Mouse (Mus musculus) E14TG2a.4 (cell line): ENCODE measurements at regions not wholly inside any gene's neighbourhood (a gene's known extent, or its start where the extent isn't known, plus 50 kb on each side); places are given as distances from the start of the nearest gene placed in this dataset.

Experiments
- H3K27me3 ChIP-seq: 2 replicates; pipeline ENCODE4 v1.6.1; 2014; ENCODE audit warnings: low read length, control low read depth; ENCODE audit not compliant: insufficient read depth
- H3K36me3 ChIP-seq: 2 replicates; pipeline ENCODE4 v1.6.1; 2014; ENCODE audit warnings: low read length, control low read depth; ENCODE audit not compliant: insufficient read depth
- H3K4me1 ChIP-seq: replicated peaks from 2 replicates; pipeline ENCODE4 v1.6.1; 2014; ENCODE audit warnings: low read depth, low read length, control low read depth
- H3K4me3 ChIP-seq: replicated peaks from 2 replicates; pipeline ENCODE4 v1.5.1; 2014; ENCODE audit warnings: mild to moderate bottlenecking, low read length
- H3K9me3 ChIP-seq: 2 replicates; pipeline ENCODE4 v1.6.1; 2014; ENCODE audit warnings: low read length, control low read depth
- CTCF ChIP-seq: conservative IDR thresholded peaks from 2 replicates; pipeline ENCODE4 v1.5.1; 2014; ENCODE audit warnings: low read length
- NANOG ChIP-seq: IDR thresholded peaks from 2 replicates; pipeline ENCODE4 v1.6.1; 2014; ENCODE audit warnings: borderline replicate concordance, low read length, mixed read lengths
- POU5F1 ChIP-seq: IDR thresholded peaks from 2 replicates; pipeline ENCODE4 v1.6.1; 2014; ENCODE audit warnings: low read length, borderline replicate concordance

GRCm38 (mm10) chr8:36304809-36305208 is 539.2 kb downstream of the Gm19410 start:
- TF ChIP-seq POU5F1: no peak
- TF ChIP-seq CTCF: no peak
- TF ChIP-seq NANOG: no peak
- Histone ChIP-seq H3K27me3 (no peaks in the 10 kb centered on the region), H3K9me3 (no peaks in the 10 kb centered on the region), H3K36me3 (no peaks in the 10 kb centered on the region), H3K4me1 (no peaks in the 10 kb centered on the region), H3K4me3 (no peak overlapping the region)

GRCm38 (mm10) chr8:36306336-36306735 is 540.7 kb downstream of the Gm19410 start:
- Histone ChIP-seq H3K4me1 (no peaks in the 10 kb centered on the region), H3K4me3 (no peak overlapping the region), H3K27me3 (no peaks in the 10 kb centered on the region), H3K36me3 (no peaks in the 10 kb centered on the region), H3K9me3 (no peaks in the 10 kb centered on the region)
- TF ChIP-seq NANOG (no peak), CTCF (no peak), POU5F1 (no peak)

- Histone ChIP-seq H3K27me3 (no peaks in the 10 kb centered on the region), H3K9me3 (no peaks in the 10 kb centered on the region), H3K4me3 (no peak overlapping the region), H3K36me3 (no peaks in the 10 kb centered on the region), H3K4me1 (no peaks in the 10 kb centered on the region)
- TF ChIP-seq CTCF (no peak), NANOG (no peak), POU5F1 (no peak)
These were observed 541.9 kb downstream of the Gm19410 start for GRCm38 (mm10) chr8:36307496-36307895.

- H3K4me3 ChIP-seq: no peak overlapping the region
- no peaks in the 10 kb centered on the region for H3K27me3 ChIP-seq
- no peaks in the 10 kb centered on the region for H3K9me3 ChIP-seq
- no peaks in the 10 kb centered on the region for H3K4me1 ChIP-seq
- no peak for TF ChIP-seq NANOG
- TF ChIP-seq POU5F1: no peak
- TF ChIP-seq CTCF: no peak
- no peaks in the 10 kb centered on the region for H3K36me3 ChIP-seq
These were observed 542.5 kb downstream of the Gm19410 start for GRCm38 (mm10) chr8:36308056-36308455.

GRCm38 (mm10) chr8:36309326-36309725 is 543.7 kb downstream of the Gm19410 start:
- TF ChIP-seq NANOG (no peak), POU5F1 (no peak), CTCF (no peak)

GRCm38 (mm10) chr8:36309952-36310351 is 544.4 kb downstream of the Gm19410 start:
- Histone ChIP-seq H3K4me1 (no peaks in the 10 kb centered on the region), H3K36me3 (no peaks in the 10 kb centered on the region), H3K9me3 (no peaks in the 10 kb centered on the region), H3K4me3 (no peak overlapping the region), H3K27me3 (no peaks in the 10 kb centered on the region)
- TF ChIP-seq NANOG (no peak), POU5F1 (no peak), CTCF (no peak)

More at GRCm38 (mm10) chr8:36309326-36309725, 543.7 kb downstream of the Gm19410 start:
- Histone ChIP-seq H3K4me1 (no peaks in the 10 kb centered on the region), H3K36me3 (no peaks in the 10 kb centered on the region), H3K4me3 (no peak overlapping the region), H3K9me3 (no peaks in the 10 kb centered on the region), H3K27me3 (no peaks in the 10 kb centered on the region)

GRCm38 (mm10) chr8:36311734-36312133 is 546.1 kb downstream of the Gm19410 start:
- Histone ChIP-seq H3K4me3 (no peak overlapping the region), H3K9me3 (no peaks in the 10 kb centered on the region), H3K27me3 (no peaks in the 10 kb centered on the region), H3K36me3 (no peaks in the 10 kb centered on the region), H3K4me1 (no peaks in the 10 kb centered on the region)
- TF ChIP-seq POU5F1 (no peak), CTCF (no peak), NANOG (no peak)

GRCm38 (mm10) chr8:36312963-36313362 is 547.4 kb downstream of the Gm19410 start:
- Histone ChIP-seq H3K4me3 (no peak overlapping the region), H3K4me1 (no peaks in the 10 kb centered on the region), H3K9me3 (no peaks in the 10 kb centered on the region), H3K27me3 (no peaks in the 10 kb centered on the region), H3K36me3 (no peaks in the 10 kb centered on the region)
- TF ChIP-seq NANOG (no peak), CTCF (no peak), POU5F1 (no peak)

GRCm38 (mm10) chr8:36318396-36318795 is 552.8 kb downstream of the Gm19410 start:
- H3K9me3 ChIP-seq: no peaks in the 10 kb centered on the region
- H3K4me1 ChIP-seq: no peaks in the 10 kb centered on the region
- no peak overlapping the region for H3K4me3 ChIP-seq
- H3K36me3 ChIP-seq: no peaks in the 10 kb centered on the region
- no peak for TF ChIP-seq NANOG
- TF ChIP-seq POU5F1: no peak
- no peak for TF ChIP-seq CTCF
- H3K27me3 ChIP-seq: no peaks in the 10 kb centered on the region

- no peaks in the 10 kb centered on the region for H3K9me3 ChIP-seq
- TF ChIP-seq POU5F1: no peak
- no peak for TF ChIP-seq NANOG
- TF ChIP-seq CTCF: no peak
- H3K36me3 ChIP-seq: no peaks in the 10 kb centered on the region
- H3K4me1 ChIP-seq: no peaks in the 10 kb centered on the region
- H3K27me3 ChIP-seq: no peaks in the 10 kb centered on the region
- H3K4me3 ChIP-seq: no peak overlapping the region
These were observed 553.3 kb downstream of the Gm19410 start for GRCm38 (mm10) chr8:36318884-36319283.
